Comparison of ENCODE assay signal across 9 mouse cellular contexts in the genomic region with DNA sequence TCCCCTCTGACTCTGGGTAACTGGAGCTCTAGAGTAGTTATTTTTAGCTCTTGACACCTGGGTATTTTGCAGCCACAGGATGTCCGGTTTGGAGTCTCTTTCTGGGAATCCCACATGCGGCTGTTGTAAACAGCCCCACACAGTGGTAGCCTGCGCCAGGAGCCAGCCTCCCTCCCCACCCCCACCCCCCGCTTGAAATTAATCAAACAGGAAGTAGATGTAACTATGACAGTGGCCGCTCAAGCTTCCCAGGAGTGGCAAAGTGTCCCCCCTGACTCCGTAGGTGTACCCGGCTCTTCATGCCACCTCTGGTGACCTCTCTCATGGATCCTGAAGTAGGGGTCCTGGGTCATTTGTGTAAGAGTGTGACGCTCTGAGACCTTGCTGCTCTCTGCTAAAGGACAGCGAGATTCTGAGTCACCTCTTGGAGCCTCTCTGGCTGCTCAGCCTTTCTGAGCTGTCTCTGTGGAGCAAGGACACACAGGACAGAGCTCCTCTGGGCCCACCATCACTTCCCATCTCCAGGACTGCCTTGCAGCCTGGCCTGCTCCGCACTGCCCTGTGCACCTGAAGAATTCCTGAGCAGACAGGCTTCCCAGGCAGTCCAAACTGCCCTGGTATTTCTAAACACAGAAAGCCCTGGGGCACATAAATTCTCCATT. TPM values are rescaled to one million over a fixed set of nuclear protein-coding genes. Genes with fewer than 3 reads are reported as not detected.
DNase-seq lines count a peak whose midpoint lies in the region; ATAC-seq lines count a peak whose summit lies in the region.
"Had no signal": no experiment of that assay in that cellular context is flagged by ENCODE, and none has a peak within 500 bp of the region (broad histone marks: within the 10 kb centered on the region; RNA-seq: fewer than 3 reads in every experiment).

No protein-coding gene starts in this region.

- peak; percentile 49 for ATAC-seq in activated CD4-positive, CD25-positive, alpha-beta regulatory T cell, adult 4 months
- peak; percentile 36; the same call in 1 of the 2 replicates for ATAC-seq in heart, embryonic 15.5 days (replicated peaks; ENCODE audit: insufficient number of reproducible peaks, insufficient read depth, low FRiP score, low read depth)
- no peak for ATAC-seq in stomach, embryonic 15.5 days (ENCODE audit: insufficient read depth, low FRiP score, low read depth)

- H3K4me3 ChIP-seq in heart, embryonic 15.5 days = peak overlapping the region; percentile 2; the same call in 1 of the 2 replicates
- H3K4me3 ChIP-seq in stomach, embryonic 15.5 days (replicated peaks) = no peak overlapping the region

- H3K4me1 ChIP-seq in heart, embryonic 15.5 days (replicated peaks) = peaks cover 67% of the 10 kb centered on the region
- H3K4me1 ChIP-seq in stomach, embryonic 15.5 days = peaks cover 53% of the 10 kb centered on the region

- WGBS in heart, embryonic 15.5 days = 18% methylated on average over 10 of the region's 10 CpGs
- WGBS in stomach, embryonic 15.5 days = 30% methylated on average over 10 of the region's 10 CpGs

- H3K27me3 ChIP-seq in heart, embryonic 15.5 days = no peaks in the 10 kb centered on the region
- no peaks in the 10 kb centered on the region for H3K27me3 ChIP-seq in stomach, embryonic 15.5 days (replicated peaks)

- 0 out of 2 replicates have a peak overlapping the region, but pooled peaks have one; percentile 18 for H3K9ac ChIP-seq in heart, embryonic 15.5 days
- H3K9ac ChIP-seq in stomach, embryonic 15.5 days = no peak overlapping the region
- H3K9ac ChIP-seq: liver, embryonic 14.5 days had no signal

- intact Hi-C loops in gastrocnemius, postnatal 14 days (cut with DNase I; ENCODE audit: low total_unique reads) = no loop called here
- intact Hi-C loops in gastrocnemius, postnatal 36 days (cut with DNase I) = no loop called here

- peak; percentile 31 for DNase-seq in gastrocnemius, postnatal 14 days
- DNase-seq in gastrocnemius, postnatal 36 days = no peak
- DNase-seq in liver = peak; percentile 47
- DNase-seq in urinary bladder, postnatal 25 days (ENCODE audit: low spot score) = no peak
- no peak for DNase-seq in right cerebral cortex, postnatal 4 days

- peaks cover 4% of the 10 kb centered on the region; the same call in 1 of the 2 replicates for H3K36me3 ChIP-seq in heart, embryonic 15.5 days
- no peaks in the 10 kb centered on the region for H3K36me3 ChIP-seq in stomach, embryonic 15.5 days

- H3K9me3 ChIP-seq in heart, embryonic 15.5 days (replicated peaks) = no peaks in the 10 kb centered on the region
- H3K9me3 ChIP-seq in stomach, embryonic 15.5 days = no peaks in the 10 kb centered on the region

- H3K27ac ChIP-seq in heart, embryonic 15.5 days = peak overlapping the region; percentile 80
- H3K27ac ChIP-seq in stomach, embryonic 15.5 days = peak overlapping the region; percentile 65
- H3K27ac ChIP-seq: liver, embryonic 14.5 days had no signal

- H3K4me2 ChIP-seq in heart, embryonic 15.5 days = peak overlapping the region; percentile 37
- H3K4me2 ChIP-seq in stomach, embryonic 15.5 days = peak overlapping the region; percentile 11; the same call in 1 of the 2 replicates

RNA-seq across cellular contexts. Expression of gene Hdac7, which starts 22.9 kb away (rescaled TPM):
- total RNA-seq in gastrocnemius, postnatal 14 days (2021) = 10 to 100 TPM; 18.2 to 23.3 TPM
- 10 to 100 TPM; 10.6 to 11.8 TPM for total RNA-seq in gastrocnemius, postnatal 36 days (2021)
- polyA plus RNA-seq in activated CD4-positive, CD25-positive, alpha-beta regulatory T cell, adult 4 months (2017; shearing (Covaris generic)) = 10 to 100 TPM; 58.8 to 69.5 TPM
- 20.4 and 34.5 TPM in 2 replicates for polyA plus RNA-seq in heart, embryonic 15.5 days (2015; fragmentation: Nextera tagmentation; extraction: Ambion mirVana)
- polyA plus RNA-seq in stomach, embryonic 15.5 days (2015; fragmentation: Nextera tagmentation; extraction: Ambion mirVana) = 22.1 and 23.6 TPM in 2 replicates

RNA-seq across cellular contexts. Expression of gene Slc48a1, which starts 43.1 kb away (rescaled TPM):
- total RNA-seq in gastrocnemius, postnatal 14 days (2021) = 10 to 100 TPM; 39.9 to 40.3 TPM
- 10 to 100 TPM; 44.8 to 46.2 TPM for total RNA-seq in gastrocnemius, postnatal 36 days (2021)
- polyA plus RNA-seq in activated CD4-positive, CD25-positive, alpha-beta regulatory T cell, adult 4 months (2017; shearing (Covaris generic)) = 10 to 100 TPM; 23.6 to 29.0 TPM
- 64.3 and 76.8 TPM in 2 replicates for polyA plus RNA-seq in heart, embryonic 15.5 days (2015; fragmentation: Nextera tagmentation; extraction: Ambion mirVana)
- 29.6 and 41.9 TPM in 2 replicates for polyA plus RNA-seq in stomach, embryonic 15.5 days (2015; fragmentation: Nextera tagmentation; extraction: Ambion mirVana)

RNA-seq across cellular contexts. Expression of gene Rapgef3, which starts 53.7 kb away (rescaled TPM):
- total RNA-seq in gastrocnemius, postnatal 14 days (2021) = 1 to 10 TPM; 6.2 to 9.7 TPM
- total RNA-seq in gastrocnemius, postnatal 36 days (2021) = 1 to 10 TPM; 5.1 to 7.7 TPM
- polyA plus RNA-seq in activated CD4-positive, CD25-positive, alpha-beta regulatory T cell, adult 4 months (2017; shearing (Covaris generic)) = not detected
- 20.0 and 24.0 TPM in 2 replicates for polyA plus RNA-seq in heart, embryonic 15.5 days (2015; fragmentation: Nextera tagmentation; extraction: Ambion mirVana)
- 9.0 and 10.0 TPM in 2 replicates for polyA plus RNA-seq in stomach, embryonic 15.5 days (2015; fragmentation: Nextera tagmentation; extraction: Ambion mirVana)

Comparison
In these comparisons a context has a peak if more than half of its experiments do, and no peak if none do; other contexts are left out.
1. DNase-seq: peak in gastrocnemius, postnatal 14 days (single experiment) and liver (single experiment); none in gastrocnemius, postnatal 36 days (0 of 2), urinary bladder, postnatal 25 days (single experiment) and right cerebral cortex, postnatal 4 days (single experiment).